Mouse (Mus musculus) ES-CJ7 (cell line): ENCODE results near the gene Igdcc4.
"Not testable (repeated sequence)": the region's sequence is repeated elsewhere in the genome, so short reads cannot be mapped to it uniquely, and the experiment has no call there.

Experiments
- DNase-seq: peaks from one replicate; pipeline ENCODE4 v3.0.0; 2011; ENCODE audit warnings: low read depth, low spot score

The Igdcc4 gene

DNA sequence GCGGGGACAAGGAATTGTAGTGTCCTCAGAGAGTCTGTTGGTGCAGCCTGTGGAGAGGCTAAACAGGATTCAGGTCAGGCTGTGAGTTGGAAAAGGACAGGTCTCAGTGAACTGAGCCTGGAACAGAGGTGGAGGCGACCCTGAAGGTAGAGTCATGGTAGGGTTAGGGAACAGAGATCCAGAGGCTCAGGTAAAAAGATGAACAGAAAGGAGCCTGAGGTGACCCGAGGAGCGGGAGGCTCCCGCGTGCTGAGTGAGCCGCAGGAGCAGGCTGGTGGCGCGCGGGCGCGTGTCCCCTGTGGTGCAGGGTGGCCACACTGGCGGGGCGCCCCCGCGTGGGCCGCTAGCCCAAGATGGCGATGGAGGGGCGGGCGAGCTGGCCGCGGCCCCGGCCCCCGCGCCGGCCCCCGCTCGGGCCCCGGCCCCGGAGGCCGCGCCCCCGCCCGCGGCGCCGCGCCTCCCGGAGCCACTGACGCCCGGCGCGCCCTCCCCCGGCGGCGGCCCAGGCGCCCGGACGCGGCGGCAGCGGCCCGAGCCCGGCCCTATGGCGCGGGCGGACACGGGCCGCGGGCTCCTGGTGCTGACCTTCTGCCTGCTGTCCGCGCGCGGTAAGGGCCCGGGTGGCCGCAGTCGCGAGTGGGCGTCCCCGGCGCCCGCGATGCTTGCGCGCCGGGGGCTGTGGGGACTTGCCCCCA lies at the start of gene Igdcc4:
TSS of gene Igdcc4 (plus strand) at position 496 of the 695 bp plus-strand sequence.
- no peak for DNase-seq

DNA sequence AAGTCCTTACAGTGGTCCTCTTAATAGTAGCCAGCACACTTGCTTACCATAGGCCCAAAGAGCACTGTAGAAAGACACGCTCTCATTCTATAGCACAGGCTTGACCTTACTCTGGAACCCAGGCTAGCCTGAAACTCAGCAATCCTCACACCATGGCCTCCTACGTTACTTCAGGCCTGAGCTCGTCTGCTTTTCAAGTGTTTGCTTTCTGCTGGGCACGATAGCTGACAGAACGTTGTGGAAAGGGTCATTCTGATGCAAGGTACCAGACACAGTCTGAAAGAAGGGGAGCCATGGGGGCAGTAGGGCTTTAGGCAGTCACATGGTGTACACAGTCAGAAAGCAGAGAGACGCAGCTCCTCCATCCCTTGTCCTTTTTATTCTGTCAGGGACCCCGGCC lies 37.0 kb upstream of the Igdcc4 start:
- DNase-seq = no peak

DNA sequence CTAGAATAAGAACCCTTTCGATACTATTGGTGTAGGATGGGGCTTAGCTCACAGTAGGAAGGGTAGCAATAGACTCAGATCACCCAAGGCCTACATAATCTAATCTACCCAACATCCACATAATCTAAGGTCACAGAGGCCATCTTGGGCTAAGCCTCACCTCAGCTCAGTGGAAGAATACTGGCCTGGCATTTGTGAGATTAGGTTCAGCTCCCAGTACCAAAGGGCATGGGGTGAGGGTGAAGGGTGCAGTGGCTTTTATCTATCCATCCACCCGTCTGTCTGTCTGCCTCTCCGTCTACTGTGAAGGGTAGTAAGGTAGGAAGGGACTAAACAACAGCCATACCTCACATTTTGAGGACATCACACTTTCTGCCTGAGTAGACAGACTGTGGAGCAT lies 30.7 kb upstream of the Igdcc4 start:
- DNase-seq = no peak

DNA sequence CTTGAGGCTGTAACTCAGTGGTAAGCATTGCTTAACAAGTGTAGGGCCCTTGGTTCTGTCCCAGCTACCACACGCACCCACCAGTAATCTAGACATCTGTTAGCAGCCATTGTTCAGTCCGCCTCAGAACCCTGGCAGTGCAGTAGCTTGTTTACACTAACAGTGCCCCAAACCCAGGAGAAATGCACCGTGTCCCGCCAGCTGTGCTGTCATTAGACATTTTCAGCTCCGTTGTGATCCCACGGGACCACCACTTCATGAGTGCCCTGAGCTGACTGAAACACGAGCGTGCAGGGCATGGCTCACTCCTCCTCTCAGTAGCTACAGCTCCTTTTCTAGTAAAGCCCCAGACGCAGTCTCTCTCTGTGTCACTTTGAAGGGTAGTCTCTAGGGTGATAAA lies 27.7 kb upstream of the Igdcc4 start:
- DNase-seq = no peak

DNA sequence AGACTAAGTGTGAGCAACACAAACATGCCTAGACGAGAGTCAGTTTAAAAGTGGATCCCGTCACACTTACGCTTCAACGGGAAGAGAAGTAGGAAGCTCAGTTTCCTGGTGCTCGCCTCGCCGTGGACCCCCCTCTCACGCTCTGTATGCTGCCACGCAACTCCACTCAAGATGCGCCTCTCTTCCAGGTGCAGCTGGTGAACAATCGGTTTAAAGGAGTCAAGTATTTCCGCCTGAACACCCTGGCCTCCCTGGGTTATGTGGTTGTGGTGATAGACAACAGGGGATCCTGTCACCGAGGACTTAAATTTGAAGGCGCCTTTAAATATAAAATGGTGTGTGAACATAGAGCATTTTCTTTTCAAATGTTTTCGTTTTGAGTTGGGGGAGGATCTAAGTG lies 27.0 kb upstream of the Igdcc4 start:
- no peak for DNase-seq

DNA sequence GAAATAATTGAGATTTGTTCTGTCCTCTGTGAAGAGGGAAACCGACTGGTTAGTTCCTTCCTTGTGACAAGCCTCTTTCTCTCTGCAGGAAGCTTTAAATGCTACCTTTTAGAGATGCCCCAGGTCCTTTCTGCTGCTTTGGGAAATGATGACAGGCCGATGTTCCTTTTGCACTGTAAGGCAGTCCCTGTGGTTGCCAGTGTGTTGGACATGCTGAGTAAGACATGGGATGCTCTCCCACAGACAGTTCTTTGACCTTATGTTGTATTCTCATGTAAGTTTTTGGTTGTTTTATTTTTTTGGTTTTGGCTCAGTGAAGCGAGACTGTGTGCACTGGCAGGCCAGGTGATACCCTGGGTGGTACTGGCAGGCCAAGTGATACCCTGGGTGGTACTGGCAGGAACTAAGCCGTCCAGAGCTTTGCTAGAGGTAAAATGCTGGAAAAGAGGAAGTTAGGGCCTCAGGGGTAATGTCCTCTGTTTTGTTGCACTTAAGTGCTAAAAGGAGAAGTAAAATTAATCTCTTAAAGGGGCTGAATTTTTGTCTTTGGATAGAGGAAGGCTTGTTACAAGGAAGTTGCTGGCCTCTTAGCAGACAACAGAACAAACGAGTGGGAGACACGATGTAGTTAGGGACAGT lies 26.3 kb upstream of the Igdcc4 start:
- no peak for DNase-seq

DNA sequence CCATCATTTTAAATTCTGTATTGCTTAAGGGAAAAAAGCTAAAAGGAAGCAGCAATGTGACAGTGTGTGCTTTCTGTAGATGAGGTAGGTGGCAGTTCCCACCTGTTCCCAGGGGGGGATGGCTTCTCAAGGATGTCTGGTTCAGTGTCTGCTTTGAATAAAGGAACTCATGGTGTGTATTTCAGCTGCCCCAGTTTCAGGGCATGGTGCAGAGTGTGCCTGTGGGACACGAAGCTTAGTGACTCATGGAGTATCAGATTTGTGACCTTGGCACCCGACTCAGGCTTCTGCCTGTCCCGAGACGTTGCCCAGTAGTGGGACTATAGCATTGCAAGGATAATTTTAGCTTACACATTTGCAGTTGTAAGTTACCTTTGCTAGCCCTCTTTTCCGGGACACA lies 23.8 kb upstream of the Igdcc4 start:
- DNase-seq = no peak

DNA sequence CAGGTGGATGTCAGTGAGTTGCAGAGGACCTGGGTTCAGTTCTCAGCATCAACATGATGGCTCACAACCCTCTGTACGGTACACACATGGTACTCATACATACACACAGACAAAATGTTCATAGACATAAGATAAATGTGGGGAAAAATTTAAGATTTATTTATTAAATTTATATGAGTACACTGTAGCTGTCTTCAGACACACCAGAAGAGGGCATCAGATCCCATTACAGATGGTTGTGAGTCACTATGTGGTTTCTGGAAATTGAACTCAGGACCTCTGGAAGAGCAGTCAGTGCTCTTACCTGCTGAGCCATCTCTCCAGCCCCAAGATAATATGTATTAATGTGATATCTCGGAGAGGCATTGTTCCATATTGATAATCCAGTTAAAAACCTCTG lies 21.1 kb upstream of the Igdcc4 start:
- not testable (repeated sequence) for DNase-seq

DNA sequence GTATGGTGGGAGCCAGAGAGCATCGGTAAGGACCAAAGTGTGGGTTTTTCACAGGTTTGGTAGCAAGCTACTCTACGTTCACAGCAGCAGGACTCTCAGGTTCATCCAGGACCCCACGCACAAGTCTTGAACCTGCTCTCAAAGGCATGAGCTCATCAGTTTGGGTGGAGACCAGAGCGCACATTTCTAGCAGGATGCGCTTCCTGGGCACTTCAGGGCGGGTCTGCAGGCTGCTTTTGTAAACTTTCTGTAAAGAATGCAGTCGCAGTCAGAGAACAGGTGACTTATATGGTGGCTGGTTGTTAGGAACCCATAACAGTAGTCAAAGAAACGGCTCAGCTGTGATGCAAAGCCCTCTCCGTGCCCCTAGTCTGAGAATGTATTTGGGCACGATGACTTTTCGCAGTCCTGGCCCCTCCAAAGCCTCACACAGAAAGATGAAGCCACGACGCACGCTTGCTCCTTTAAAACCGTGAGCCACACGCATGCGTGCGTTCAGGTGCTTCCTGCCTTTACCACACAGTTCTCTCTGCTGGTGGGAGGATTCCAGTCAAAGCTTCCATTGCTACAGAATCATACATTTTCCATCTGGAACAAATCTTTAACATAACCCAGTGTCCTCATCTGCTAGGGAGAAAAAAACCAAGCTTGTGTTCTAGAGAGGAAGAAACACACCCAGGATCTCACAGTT lies 18.1 kb upstream of the Igdcc4 start:
- DNase-seq = peak; percentile 66

DNA sequence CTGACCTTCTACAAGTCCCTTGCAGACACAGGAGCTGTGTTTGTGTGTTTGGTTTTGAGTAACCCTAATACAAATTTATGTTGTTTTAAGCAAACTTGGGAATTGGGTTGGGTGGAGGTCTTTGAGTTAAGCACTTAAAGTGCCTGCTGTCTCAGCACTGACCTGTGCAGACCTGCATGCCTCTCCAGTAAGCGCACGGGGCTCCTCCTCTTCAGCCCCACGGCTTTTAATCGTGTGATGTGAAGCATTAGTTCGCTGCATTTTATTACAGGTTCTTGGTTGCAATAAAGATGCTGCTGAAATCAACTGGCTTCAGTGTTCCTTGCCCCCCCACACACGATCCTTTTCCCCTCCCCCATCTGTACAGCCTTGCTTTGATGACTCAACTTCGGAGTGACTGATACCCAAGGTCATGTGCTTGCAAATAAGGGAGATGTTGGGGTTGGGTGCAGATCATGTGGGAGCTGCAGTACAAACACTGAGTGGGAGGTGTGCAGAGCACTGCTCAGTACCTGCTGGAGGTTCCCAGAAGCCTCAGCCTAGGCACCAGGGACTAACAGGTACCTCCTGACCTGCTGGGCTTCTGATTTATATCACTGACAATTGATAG lies 17.0 kb upstream of the Igdcc4 start:
- no peak for DNase-seq

DNA sequence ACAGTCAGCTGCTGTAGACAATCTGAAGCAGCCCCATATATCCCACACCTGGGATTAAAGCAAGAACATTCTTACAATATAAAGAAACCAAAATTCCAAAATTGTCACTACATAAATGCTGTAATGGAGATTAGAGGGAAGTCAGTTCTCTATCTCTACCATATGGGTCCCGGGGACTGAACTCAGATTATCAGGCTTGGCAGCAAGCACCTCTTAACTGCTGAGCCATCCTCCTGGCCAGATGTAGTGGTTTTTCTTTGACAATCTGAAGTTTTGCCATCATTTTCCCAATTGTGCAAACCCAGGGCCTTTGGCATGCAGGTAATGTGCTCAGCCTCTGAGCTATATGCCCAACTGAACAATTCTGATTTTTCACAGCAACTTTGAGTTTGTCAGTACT lies 16.0 kb upstream of the Igdcc4 start:
- no peak for DNase-seq

DNA sequence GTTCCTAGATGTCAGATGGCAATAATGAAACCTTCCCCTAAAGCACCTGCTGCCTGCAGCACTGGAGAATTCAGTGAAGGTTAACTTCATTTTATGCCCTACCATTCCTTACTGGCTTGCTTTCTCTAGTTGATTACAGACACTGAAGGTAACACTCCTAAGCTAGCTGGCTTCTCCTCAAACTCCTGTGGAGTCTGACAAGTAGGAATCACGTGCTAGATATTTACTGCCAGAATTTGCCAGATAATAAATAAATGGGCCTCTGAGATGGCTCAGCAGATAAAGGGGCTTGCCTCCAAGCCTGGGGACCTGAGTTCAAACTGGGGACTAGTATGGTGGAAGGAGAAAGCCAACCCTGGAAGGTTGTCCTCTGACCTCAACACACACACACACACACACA lies 14.5 kb upstream of the Igdcc4 start:
- DNase-seq = no peak

DNA sequence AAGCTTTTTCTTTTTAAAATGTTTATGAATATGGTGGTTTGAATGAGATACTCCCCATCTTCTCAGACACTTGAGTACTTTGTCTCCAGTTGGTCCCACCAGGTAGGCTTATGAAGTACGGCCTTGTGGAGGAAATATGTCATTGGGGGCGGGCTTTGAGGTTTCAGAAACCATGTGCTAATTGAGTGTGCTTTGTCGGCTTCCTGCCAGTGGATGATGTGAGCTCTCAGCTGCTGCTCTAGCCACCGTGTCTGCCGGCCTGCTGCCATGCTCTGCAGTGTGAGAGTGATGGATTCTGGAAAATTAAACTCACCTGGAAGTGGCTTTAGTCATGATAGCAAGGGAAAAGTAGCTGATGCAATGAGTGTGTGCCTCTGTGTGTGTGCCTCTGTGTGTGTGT lies 13.8 kb upstream of the Igdcc4 start:
- no peak for DNase-seq

DNA sequence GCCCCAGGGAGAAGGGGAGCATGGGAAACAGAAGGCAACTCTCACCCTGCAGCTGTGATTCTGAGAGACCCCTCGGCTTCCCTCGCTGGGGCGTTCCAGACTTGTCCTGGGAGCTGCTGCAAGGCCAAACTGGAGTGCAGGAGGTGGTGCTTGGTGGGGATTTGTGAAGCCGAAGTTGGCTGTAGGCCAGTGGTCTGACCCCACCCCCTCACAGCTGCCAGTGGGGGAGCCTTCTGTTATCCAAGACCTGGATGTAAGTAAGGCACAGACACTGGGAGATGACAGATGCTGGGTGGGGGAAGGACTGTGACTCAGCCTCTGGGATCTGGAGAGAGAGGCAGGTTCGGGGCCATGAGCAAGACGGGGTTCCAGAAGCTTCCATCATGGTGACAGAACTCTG lies 7.0 kb upstream of the Igdcc4 start:
- peak; percentile 87 for DNase-seq

DNA sequence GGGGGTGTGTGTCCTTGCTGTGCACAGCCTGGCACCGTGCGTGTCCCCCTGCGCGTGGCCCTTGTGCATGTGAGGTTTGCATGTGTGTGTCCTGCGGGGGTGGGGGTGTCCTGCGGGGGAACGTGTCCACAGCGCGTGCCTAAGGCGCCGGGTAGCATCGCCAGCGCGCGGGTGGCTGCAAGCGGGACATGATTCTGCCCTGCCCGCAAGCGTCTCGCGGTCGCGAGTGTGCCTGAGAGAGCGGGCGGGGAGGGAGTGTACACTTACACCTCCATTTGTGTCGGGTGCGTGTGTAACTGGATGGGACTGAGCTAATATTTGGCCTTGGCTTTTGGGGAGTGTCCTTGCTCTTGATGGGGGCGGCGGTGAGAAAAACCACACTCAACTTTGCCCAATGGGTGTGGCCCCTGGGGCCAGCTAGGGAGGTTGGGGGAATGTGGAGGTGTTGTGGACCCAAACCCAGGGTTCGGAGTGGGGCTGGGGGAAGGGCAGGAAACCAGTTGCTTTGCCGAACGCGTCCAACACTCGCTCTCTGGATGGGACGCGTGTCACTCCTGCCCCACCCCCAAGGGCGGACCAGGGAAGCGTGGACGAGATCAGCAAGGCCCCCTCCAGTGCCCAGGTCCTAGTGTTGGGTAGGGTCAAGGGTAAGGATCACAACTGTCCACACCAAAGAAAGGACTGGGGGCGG lies 545 bp downstream of the Igdcc4 start:
- DNase-seq = peak; percentile 47

DNA sequence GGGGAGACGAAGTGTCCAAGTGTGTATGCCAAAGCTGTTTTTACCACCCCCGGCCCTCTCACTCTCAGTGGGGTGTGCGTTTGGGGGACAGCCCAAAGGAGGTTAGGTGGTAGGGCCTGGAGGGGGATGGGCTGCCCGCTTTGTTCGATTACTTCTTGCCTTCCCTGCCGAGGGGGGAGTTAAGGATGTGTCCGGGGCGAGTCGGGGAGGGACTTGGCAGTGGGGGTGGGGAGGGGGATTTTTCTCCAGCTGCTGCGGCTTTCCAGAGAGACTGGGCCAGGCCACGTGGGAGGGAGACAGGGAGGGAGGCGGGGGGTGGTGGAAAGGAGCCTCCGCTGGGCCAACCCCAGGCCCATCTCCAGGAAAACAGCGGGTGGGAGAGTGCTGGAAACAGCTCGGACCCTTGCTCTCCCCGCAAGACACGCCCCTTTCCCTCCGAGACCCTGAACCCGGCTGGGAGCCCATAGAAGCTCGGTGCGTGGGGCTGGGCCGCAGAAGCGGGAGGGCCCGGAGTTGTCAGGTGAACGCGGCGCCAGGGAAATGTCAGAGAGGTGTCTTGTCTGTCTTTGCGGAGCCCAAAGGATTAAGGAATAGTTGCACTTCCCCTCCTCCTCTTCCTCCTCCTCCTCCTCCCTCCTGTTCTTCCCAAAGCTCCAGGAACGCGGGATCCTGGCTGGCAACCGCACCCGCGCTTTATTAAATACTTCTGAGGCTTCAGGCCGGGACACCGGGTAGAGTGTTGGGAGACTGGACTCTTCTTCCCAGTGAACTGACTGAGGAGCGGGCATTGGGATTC lies 1.3 kb downstream of the Igdcc4 start:
- DNase-seq = peak; percentile 75

DNA sequence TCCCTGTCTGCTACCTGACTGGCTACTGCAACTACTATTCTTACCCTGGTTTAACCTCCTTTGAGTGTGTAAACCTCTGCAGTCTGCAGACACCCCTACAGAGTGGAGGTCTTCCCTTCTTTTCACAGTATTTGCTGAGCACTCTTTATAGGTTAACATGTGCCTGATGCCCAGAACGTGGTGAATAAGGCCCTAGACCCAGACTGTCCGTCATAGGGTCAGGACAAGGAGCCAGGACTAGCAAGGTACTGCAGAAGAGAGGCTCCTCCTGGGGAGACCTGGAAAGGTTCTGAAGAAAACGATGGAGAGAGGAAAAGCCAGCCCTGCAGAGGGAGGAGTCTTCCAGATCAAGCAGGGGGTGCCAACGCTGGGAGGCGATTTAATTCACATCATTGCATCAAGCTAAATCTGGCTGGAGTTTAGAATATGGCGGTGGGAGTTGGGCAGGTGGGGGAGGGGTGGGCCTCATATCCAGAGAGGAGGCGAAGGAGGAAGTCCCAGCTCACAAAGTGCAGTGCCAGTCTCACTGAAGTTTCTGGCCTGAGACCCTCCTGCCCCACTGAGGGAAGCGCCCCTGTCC lies 2.0 kb downstream of the Igdcc4 start:
- no peak for DNase-seq

DNA sequence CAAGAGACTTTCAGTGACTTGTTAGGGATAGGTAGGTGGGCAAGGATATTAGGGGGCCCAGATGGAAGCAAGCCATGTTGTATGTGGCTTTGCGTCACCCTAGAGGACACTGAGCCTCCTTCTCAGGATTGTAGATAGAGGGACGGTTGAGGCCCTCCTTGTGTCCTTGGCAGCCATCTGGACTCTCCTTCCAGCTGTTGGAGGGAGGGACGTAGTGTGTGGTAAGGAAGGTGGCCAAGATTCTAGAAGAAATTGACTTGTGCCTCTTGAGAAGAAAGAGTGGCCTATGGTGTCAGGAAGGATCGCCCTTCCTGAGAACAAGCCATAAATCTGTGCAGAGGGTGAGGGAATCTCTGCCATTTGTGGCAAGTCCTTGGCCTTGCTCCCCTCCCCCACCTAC lies 5.5 kb downstream of the Igdcc4 start:
- no peak for DNase-seq

DNA sequence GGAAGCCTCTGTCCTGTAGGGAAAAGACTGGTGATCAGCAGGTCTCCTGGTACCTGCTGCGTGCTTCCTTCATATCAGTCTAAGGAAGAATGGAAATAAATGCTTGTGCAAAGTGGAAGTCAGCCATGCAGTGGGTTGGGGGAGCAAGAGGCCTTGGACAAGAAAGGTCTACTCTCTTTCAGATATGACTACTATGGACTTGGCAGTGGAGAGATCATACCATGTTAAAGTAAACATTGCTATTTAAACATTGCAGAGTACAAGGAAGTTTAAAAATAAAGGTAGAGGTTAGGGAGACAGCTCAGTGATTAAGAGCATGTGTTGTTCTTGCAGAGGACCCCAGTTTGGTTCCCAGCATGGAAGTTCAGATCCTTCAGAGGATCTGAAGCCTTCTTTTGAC lies 6.6 kb downstream of the Igdcc4 start:
- DNase-seq = no peak

DNA sequence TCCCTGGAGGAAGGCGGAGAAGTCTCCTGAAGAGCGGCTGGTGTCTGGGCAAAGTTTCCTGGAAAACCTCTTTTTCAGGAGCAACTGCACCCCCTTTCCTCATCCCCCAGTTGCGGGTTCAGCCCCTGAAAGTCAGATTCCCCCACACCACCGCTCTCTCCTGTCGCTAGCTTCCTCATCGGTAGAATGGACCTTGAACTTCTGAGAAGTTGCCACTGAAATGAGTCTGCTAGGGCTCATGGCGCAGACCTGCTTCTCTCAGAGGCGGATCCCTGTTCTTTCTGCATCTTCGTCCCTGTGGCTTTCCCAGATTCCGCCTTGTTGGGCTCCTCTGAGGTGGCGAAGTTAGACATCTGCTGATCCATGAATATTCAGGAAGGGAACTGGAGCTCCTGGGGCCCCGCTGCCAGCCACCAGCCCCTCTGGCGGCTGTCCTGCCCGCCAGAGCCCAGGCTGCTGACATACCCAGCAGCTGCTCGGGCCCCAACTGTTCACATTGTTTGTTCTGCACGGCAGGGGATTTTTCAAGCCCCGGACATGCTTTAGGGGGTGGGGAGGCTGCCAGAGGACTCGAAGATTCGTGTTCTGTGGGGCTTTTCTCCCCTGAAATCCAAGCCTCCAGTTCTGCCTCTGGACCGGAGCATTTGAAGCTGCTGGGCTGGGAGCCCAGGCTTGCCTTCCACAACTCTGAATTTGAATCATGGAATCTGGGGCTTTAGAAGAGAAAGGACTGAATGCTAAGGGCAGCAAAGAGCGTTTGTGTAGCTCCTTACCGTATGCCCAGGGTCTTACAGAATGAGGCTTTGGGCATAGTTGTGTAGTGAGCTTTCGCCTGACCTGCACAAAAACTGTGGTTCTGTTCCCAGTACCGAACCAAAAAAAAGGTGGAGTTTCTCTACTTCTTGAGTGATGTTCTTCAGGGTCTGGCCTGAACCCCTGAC lies 8.1 kb downstream of the Igdcc4 start:
- peak; percentile 81 for DNase-seq
